Mouse (Mus musculus): Measurements from ENCODE around the gene Cycs.

Cycs gene

GRCm38 (mm10) chr6:50545412-50546043, 20.8 kb downstream of the Cycs start:
- in situ Hi-C loops (cut with MboI, MseI): no loop called here

GRCm38 (mm10) chr6:50542535-50542934, 23.8 kb downstream of the Cycs start:
- in situ Hi-C loops (cut with MboI, MseI): loop anchor here in 1 of 2 experiments (5.0 kb wide), 1 partner anchor 1015 kb away; no protein-coding TSS in a partner anchor

GRCm38 (mm10) chr6:50539641-50540040, 26.7 kb downstream of the Cycs start:
- in situ Hi-C loops (cut with MboI, MseI): loop anchor here (5.0 kb wide), 4 partner anchors 232 to 1017 kb away; no protein-coding TSS in a partner anchor

GRCm38 (mm10) chr6:50536461-50536892, 29.9 kb downstream of the Cycs start:
- in situ Hi-C loops (cut with MboI, MseI): loop anchor here (5.0 kb wide), 3 partner anchors 229 to 1014 kb away; no protein-coding TSS in a partner anchor

GRCm38 (mm10) chr6:50535346-50535745, 31.0 kb downstream of the Cycs start:
- in situ Hi-C loops (cut with MboI, MseI): loop anchor here (5.0 kb wide), 3 partner anchors 228 to 1013 kb away; no protein-coding TSS in a partner anchor

GRCm38 (mm10) chr6:50531920-50532319, 34.4 kb downstream of the Cycs start:
- in situ Hi-C loops (cut with MboI, MseI): no loop called here

DNA sequence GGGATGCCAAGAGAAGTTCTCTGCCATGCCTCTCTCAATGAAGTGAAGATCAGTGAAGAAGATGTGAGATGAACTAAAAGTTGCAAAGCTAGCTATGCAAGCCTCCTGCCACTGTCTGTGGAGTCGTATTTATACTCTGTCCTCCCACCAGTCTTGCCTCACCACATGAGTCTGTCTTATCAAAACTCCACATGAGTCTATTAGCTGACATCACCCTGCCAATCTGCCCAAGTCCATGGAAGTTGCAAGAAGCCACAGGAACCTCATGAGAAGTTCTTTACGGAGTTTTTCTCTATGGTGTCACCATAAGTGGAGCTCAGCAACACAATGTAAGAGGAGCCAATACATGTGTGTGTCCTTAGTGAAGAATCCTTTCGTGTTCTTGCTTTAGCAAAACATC, 35.3 kb downstream of the Cycs start:
- in situ Hi-C loops (cut with MboI, MseI): no loop called here

DNA sequence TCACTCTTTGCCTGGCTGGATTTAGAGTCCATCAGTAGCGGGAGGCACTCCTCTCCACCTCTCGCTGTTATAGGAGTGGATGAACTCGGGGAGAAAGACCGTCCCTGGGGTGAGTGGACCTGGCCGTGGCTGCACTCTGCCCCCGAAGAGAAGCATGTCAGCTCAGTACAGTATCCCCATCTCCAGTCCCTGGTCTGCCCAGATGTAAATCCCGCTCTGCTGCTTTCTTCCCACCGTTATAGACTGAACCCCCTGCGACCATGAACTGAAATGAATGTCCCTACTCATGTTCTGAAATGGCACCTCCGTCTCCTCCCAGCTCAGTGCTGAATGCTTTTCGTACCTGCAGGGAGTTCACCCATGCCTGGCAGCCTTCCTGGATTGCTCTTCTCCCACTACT, 37.1 kb downstream of the Cycs start:
- in situ Hi-C loops (cut with MboI, MseI): no loop called here

DNA sequence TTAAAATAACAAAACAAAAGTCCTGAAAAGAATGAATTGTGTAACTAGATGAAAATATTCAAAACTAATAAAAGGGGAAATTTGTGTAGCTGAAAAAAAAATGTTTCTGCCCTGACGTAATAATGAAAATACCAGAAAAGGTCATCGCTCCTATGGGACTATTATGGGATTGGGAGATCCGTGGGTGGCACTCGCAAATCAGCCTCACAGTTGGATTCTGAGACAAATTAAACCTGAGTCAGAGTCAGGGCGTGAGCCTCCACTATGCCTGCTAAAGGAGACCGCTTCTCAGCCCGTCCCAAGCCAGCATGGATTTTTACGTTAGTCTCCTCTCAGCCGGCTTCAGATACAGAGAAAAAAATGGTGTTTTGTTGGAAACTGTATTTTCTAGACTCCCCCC, 38.9 kb downstream of the Cycs start:
- in situ Hi-C loops (cut with MboI, MseI): no loop called here

GRCm38 (mm10) chr6:50526597-50527024, 39.7 kb downstream of the Cycs start:
- in situ Hi-C loops (cut with MboI, MseI): no loop called here

DNA sequence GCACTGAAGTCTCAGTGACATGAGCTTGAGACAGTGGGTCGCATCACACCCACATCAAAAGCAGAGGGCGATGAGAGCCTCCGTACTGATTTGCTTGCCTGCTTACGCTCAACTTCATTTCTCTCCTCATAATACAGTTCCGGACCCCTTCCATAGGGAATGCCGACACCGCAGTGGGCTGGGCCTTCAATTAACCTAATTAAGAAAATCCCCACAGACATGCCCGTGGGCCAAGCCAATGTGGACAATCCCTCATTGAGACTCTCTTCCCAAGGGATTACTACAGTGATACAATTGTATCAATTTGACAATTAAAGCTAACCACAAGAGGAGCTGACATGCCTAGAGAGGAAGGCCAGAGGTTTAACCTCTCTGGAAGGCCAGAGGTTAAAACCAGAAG, 40.5 kb downstream of the Cycs start:
- in situ Hi-C loops (cut with MboI, MseI): no loop called here

GRCm38 (mm10) chr6:50524261-50524896, 42.0 kb downstream of the Cycs start:
- in situ Hi-C loops (cut with MboI, MseI): no loop called here

GRCm38 (mm10) chr6:50522772-50523171, 43.6 kb downstream of the Cycs start:
- in situ Hi-C loops (cut with MboI, MseI): no loop called here

GRCm38 (mm10) chr6:50521532-50522135, 44.7 kb downstream of the Cycs start:
- in situ Hi-C loops (cut with MboI, MseI): no loop called here

DNA sequence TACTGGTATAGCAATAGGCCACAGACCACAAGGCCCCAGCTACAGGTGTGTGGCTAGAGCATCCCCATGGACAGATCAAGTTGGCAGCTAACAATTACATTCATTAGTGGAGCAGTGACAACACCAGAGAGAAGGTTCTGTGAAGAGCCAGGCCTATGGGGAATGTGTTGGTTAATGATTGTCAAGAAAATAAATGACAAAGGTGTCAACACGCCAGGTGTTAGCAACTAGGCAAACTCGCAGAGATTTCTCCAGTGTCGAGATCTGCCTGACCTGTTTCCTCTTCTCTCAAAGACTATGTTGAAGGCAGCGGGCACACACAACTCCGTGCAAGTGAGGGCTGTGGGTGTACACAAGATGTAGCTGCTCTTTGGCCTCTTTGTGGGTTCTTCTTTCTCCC, 46.2 kb downstream of the Cycs start:
- in situ Hi-C loops (cut with MboI, MseI): no loop called here

- in situ Hi-C loops (cut with MboI, MseI): no loop called here
Observed at GRCm38 (mm10) chr6:50518371-50518770, 48.0 kb downstream of the Cycs start.

Measured in T-helper 17 cell (primary cell).